Mouse (Mus musculus) 3T3-L1 (cell line): Measurements from ENCODE around the gene Bicdl1.
A peak's percentile ranks its signal among the peaks of the same experiment; 100 is the strongest.
"Not testable (repeated sequence)": the region's sequence is repeated elsewhere in the genome, so short reads cannot be mapped to it uniquely, and the experiment has no call there.

Experiments
- DNase-seq: peaks from one replicate; pipeline ENCODE4 v3.0.0-alpha.2; 2015; ENCODE audit warnings: low read depth, low spot score

Bicdl1 gene

GRCm38 (mm10) chr5:115731001-115731731, at the start of gene Bicdl1:
Gene Bicdl1, minus strand, starts transcription at chr5:115731621.
- no peak for DNase-seq

GRCm38 (mm10) chr5:115776911-115777310, 45.5 kb upstream of the Bicdl1 start:
- DNase-seq: no peak

DNA sequence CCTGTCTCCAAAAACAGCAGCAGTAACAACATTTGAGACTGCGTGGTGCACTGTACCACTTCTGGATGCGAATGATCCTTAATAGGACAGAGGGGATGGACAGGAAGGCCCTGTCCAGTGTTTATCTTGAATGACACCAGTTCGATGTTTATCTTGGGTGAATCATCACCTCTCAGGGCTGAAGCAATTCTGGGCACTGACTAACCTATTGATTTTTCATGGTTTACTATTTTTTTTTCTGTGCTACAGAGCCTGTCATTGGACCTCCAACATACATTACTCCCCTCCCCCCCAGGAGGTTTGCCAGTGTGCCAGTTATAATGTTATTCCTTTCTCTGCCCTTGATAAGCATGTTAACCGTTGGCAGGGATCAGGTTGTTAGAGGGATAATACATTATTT, 43.9 kb upstream of the Bicdl1 start:
- peak; percentile 74 for DNase-seq

GRCm38 (mm10) chr5:115770048-115770447, 38.6 kb upstream of the Bicdl1 start:
- DNase-seq: peak; percentile 22

DNA sequence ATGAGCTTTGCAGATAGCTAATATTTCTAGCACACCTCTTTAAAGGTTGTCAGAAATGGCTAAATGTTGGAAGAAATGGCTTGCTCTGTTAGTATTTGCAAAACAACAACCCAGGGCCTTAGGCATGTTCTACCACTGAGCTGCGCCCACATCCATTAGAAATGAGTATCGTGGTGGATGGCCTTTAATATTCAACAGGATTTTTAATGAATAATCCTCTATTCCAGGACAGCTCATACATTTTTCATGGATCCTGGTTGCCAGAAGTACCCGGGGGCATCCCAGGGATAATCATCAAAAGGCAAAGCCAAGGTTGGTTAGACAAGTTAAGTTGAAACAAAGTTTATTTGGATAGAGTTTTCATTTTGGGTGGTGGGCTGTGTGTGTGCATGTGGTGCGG, 37.7 kb upstream of the Bicdl1 start:
- no peak for DNase-seq

GRCm38 (mm10) chr5:115766821-115767220, 35.4 kb upstream of the Bicdl1 start:
- DNase-seq: no peak

DNA sequence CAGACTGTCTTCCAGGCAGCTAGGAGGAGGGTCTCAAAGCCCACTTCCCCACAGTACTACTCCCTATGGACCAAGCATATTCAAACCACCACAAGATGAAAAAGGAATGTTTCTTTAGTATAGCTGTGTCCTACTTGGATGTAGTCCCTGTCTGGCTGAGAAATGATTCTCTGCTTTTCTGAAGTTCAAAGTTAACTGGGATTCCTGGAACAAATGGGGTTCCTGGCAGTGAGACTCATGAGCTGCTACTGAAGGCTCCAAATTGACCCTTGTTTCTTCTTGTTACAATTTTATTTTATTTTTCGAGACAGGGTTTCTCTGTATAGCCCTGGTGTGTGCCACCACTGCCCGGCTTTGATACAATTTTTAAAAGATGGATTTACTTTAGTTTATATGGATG, 32.6 kb upstream of the Bicdl1 start:
- no peak for DNase-seq

DNA sequence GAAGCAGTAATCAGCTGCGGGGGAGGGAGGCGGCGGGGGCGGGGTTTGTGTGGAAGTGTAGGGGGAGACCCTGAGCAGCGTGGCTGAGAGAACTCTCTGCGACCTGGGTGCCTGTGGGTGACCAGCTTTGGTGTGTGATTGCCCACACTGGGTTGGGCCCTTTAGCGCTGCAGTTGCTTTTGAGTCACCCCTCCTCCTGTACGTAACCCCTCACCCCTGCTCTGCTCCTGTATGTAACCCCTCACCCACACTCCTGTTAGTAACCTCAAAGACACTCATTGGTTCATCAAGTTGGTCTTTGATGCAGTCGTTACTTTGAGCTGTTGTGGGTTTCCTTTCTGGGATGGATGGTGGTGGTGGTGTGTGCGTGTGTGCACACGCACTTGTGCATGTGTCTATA, 29.5 kb upstream of the Bicdl1 start:
- no peak for DNase-seq

DNA sequence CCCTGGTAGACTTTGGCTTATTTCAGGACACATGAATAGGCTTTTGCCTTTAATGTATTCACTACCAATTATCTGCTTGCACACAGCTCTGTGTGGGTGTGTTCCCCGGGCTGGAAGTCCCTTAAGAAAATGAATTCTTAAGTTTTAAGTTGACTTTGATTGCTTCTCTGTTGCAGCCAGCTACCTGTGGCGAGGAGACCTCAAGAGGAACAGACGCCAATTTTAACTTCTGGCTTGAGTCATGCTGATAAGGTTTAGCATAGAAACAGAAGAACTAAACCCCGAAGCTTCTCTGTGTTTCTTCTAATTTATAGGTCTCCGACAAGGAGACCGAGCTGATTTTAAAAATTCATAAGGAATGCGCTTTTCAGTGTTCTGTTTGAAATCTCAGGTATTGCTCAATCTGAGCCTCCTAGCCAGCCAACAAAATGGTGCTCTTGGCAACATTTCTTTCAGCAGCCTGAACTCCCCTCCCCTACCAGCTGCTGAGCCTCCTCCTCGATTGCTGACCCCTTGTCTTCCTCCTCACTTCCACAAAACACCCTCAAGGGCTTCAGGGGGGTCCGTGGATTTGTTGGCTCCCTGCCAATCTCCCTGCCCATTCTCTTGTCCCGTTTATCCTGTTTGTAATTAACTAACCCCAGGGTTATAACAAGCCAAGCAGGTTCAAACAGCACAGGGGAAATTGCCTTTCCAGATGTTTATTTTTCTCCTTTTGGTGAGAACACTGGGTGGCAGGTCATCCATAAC, 27.2 kb upstream of the Bicdl1 start:
- peak; percentile 38 for DNase-seq

GRCm38 (mm10) chr5:115757516-115757915, 26.1 kb upstream of the Bicdl1 start:
- DNase-seq: no peak

DNA sequence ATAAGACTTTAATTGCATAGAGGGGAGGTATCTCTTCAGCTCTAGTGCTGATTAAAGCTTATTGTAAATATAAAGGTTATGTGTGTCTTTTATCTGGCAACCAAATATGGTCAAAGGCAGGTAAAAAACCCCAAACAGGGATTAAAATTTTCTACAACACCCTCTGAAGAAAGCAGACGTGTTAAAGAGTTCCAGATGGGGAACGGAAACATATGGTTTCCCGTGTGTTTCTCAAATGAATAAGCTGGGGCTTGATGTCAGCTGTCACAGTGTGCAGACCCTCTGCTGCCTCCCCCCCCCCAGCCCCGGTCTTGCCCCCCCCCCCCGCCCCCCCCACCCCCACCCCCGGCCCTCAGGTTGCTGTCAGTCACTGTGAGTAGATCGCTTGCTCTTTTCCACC, 24.1 kb upstream of the Bicdl1 start:
- DNase-seq: no peak

- no peak for DNase-seq
Measured at GRCm38 (mm10) chr5:115754831-115755230, 23.4 kb upstream of the Bicdl1 start.

GRCm38 (mm10) chr5:115752883-115753282, 21.5 kb upstream of the Bicdl1 start:
- peak; percentile 50 for DNase-seq

GRCm38 (mm10) chr5:115751916-115752315, 20.5 kb upstream of the Bicdl1 start:
- not testable (repeated sequence) for DNase-seq

GRCm38 (mm10) chr5:115748316-115748715, 16.9 kb upstream of the Bicdl1 start:
- no peak for DNase-seq

DNA sequence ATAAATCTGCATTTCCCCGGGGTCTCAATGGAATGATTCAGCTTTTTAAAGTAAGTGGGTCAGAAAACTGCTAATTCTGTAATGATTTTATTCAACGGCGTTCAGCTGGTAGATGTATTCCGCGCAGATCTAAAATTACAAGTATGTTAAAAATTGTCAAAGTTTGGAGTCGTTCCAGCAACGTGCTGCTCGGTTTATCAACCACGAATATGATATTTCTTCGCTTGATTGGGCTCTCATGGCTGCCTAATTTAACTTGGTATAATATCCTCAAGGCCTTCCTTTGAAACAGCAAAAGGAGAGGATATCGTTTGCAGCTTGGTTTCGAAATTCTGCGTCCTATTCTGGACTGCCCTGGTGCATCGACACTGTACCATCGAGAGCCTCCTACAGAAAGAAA, 13.9 kb upstream of the Bicdl1 start:
- DNase-seq: no peak

GRCm38 (mm10) chr5:115738032-115738431, 6.6 kb upstream of the Bicdl1 start:
- DNase-seq: no peak

- peak; percentile 17 for DNase-seq
Measured at GRCm38 (mm10) chr5:115734570-115734969, 3.1 kb upstream of the Bicdl1 start.

DNA sequence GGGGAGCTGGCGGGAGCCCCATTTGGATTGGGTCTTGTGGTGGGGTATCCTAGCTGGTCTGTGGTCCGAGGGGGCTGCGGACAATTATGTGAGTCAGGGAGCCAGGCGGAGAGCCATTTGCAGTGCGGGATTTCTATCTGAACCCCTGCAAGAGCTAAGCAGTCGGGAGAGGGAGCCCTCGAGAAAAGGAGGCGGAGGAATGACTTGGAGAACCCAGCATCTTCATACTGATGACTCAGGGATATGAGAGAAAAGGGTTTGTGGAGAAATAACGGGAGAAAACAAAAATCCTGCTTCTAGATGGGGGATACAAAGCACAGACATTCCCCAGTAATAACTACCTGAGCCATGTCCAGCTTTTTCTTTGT, 1.4 kb upstream of the Bicdl1 start:
- no peak for DNase-seq

DNA sequence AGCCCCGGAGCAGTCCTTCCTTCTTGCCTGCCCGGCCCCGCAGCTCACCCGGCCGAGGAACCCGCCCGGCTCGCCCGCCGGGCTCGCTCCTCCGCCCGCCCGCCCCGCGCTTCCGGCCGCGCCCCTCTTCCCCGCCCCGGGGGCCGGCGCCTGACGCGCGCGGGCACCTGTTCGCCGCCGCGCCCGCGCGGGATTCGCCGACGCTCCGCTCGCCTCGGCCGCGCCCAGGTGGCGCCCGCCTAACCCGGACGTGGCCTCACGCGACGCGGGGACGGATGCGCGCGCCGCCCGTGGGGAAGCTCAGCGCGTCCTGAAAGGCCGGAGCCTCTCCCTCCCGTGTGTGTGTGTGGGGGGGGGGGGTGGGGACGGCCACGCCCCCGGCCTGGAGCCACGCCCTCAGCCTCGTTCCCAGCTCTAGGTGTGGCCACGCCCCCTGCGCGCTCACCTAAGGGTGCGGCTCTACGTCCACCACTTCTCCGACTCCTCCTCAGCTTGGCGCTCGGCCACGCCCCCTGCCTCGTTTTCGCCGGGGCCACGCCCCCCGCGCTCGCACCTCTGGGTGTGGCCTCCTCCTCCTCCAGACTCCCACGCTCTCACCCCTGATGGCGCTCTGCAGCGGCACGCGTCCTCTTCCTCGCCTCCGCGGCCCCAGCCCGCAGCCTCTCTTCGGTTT, 891 bp upstream of the Bicdl1 start:
- no peak for DNase-seq

- DNase-seq: no peak
Measured at GRCm38 (mm10) chr5:115731732-115732175, 333 bp upstream of the Bicdl1 start.

DNA sequence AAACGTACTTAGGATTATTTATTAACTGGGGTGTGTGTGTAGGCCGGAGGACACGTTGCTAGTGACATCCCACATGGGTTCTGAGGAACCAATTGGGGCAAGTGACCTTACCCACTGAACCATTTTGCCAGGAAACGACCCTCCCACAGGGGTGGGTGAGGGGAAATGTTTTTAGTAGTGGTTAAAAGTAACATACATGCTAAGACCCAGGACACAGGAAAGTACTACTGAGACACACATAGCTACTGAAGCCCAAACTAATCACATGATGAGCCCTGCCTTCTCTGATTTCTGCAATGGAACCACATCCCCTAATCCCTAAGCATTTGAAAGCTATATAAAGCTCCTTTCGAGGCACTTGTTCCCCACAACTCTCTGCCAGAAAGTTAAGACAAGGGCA, 1.1 kb downstream of the Bicdl1 start:
- DNase-seq: no peak

GRCm38 (mm10) chr5:115726581-115726980, 4.8 kb downstream of the Bicdl1 start:
- no peak for DNase-seq
